Mouse (Mus musculus): Measurements from ENCODE around the gene Pank1.

Gene Pank1

GRCm38 (mm10) chr19:34877898-34878602 lies 1.2 kb downstream of the Pank1 start:
- peak; percentile 88 for DNase-seq

- DNase-seq = no peak
These were observed 2.6 kb downstream of the Pank1 start for GRCm38 (mm10) chr19:34876676-34877075.

- no peak for DNase-seq
These were observed 9.9 kb downstream of the Pank1 start for GRCm38 (mm10) chr19:34869375-34869774.

- DNase-seq = no peak
These were observed 11.0 kb downstream of the Pank1 start for GRCm38 (mm10) chr19:34868093-34868741.

GRCm38 (mm10) chr19:34863737-34864136 lies 15.5 kb downstream of the Pank1 start:
- DNase-seq = no peak

- no peak for DNase-seq
These were observed 23.1 kb downstream of the Pank1 start for GRCm38 (mm10) chr19:34856021-34856651.

- DNase-seq = no peak
These were observed 28.1 kb downstream of the Pank1 start for GRCm38 (mm10) chr19:34851161-34851560.

GRCm38 (mm10) chr19:34849426-34849825 lies 29.8 kb downstream of the Pank1 start:
- DNase-seq = no peak

GRCm38 (mm10) chr19:34848164-34848563 lies 31.1 kb downstream of the Pank1 start:
- DNase-seq = no peak

- no peak for DNase-seq
These were observed 32.2 kb downstream of the Pank1 start for GRCm38 (mm10) chr19:34847103-34847502.

GRCm38 (mm10) chr19:34846508-34847038 lies 32.7 kb downstream of the Pank1 start:
- DNase-seq = no peak

GRCm38 (mm10) chr19:34846005-34846404 lies 33.2 kb downstream of the Pank1 start:
- no peak for DNase-seq

- no peak for DNase-seq
These were observed 33.9 kb downstream of the Pank1 start for GRCm38 (mm10) chr19:34845331-34845730.

GRCm38 (mm10) chr19:34844760-34845159 lies 34.5 kb downstream of the Pank1 start:
- DNase-seq = no peak

GRCm38 (mm10) chr19:34844047-34844446 lies 35.2 kb downstream of the Pank1 start:
- DNase-seq = no peak

- DNase-seq = no peak
These were observed 37.3 kb downstream of the Pank1 start for GRCm38 (mm10) chr19:34841719-34842506.

GRCm38 (mm10) chr19:34838624-34839023 lies 40.6 kb downstream of the Pank1 start:
- no peak for DNase-seq

GRCm38 (mm10) chr19:34831702-34832101 lies 47.6 kb downstream of the Pank1 start:
- no peak for DNase-seq

- DNase-seq = no peak
These were observed 51.2 kb downstream of the Pank1 start for GRCm38 (mm10) chr19:34827916-34828635.

- DNase-seq = no peak
These were observed 51.8 kb downstream of the Pank1 start for GRCm38 (mm10) chr19:34827444-34827843.

- peak; percentile 51 for DNase-seq
These were observed 53.2 kb downstream of the Pank1 start for GRCm38 (mm10) chr19:34825946-34826655.
